Mouse (Mus musculus) liver, embryonic 14.5 days (tissue): ENCODE data around the gene Adat3. TPM values are rescaled to one million over a fixed set of nuclear protein-coding genes. Genes with fewer than 3 reads are reported as not detected.

ENCODE experiments used
- ATAC-seq: fragments of 200-750 bp; cut with Nextera tagmentation; 2 replicates; pipeline ENCODE4 v1.8.0; 2017; ENCODE audit warnings: moderate number of reproducible peaks, mild to moderate bottlenecking, moderate library complexity; ENCODE audit not compliant: insufficient read depth
- DNase-seq, 3 experiments: peaks; one replicate each; pipeline ENCODE4 v3.0.0-alpha.2; 2012 to 2013; ENCODE audit warnings: low read depth in 3 of 3, low spot score in 3 of 3
- H3K27ac ChIP-seq: fragments of 300-500 bp; sonication (generic); 2 replicates; pipeline ENCODE4 v1.5.1; 2014; ENCODE audit warnings: moderate library complexity, mild to moderate bottlenecking, control low read depth, inconsistent platforms
- H3K27me3 ChIP-seq: fragments of 300-500 bp; sonication (generic); 2 replicates; pipeline ENCODE4 v1.6.1; 2014; ENCODE audit warnings: mild to moderate bottlenecking, low read length, moderate library complexity; ENCODE audit not compliant: control insufficient read depth, insufficient read depth
- H3K36me3 ChIP-seq: fragments of 300-500 bp; sonication (generic); replicated peaks from 2 replicates; pipeline ENCODE4 v1.6.1; 2014; ENCODE audit warnings: low read depth; ENCODE audit not compliant: control insufficient read depth, insufficient read depth
- H3K4me1 ChIP-seq, 2 experiments: fragments of 200-500 bp in 1 of 2; fragments of 300-500 bp in 1 of 2; sonication (generic) in 1 of 2; replicated peaks; 2 replicates each; pipeline ENCODE4 v1.6.1; 2012 to 2014; ENCODE audit warnings: antibody characterized with exemption in 1 of 2, inconsistent platforms in 1 of 2, low read length in 1 of 2; ENCODE audit not compliant: control insufficient read depth in 2 of 2, insufficient read depth in 2 of 2
- H3K4me2 ChIP-seq: fragments of 300-500 bp; sonication (generic); 2 replicates; pipeline ENCODE4 v1.6.1; 2014; ENCODE audit warnings: low read depth, mild to moderate bottlenecking, control low read depth, moderate library complexity
- H3K4me3 ChIP-seq, 2 experiments: fragments of 200-500 bp in 1 of 2; fragments of 300-500 bp in 1 of 2; sonication (generic) in 1 of 2; 2 replicates each; pipeline ENCODE4 v1.5.1; 2012 to 2014; ENCODE audit warnings: low read depth in 2 of 2, low read length in 2 of 2, mild to moderate bottlenecking in 2 of 2, control low read depth in 1 of 2, inconsistent platforms in 1 of 2, moderate library complexity in 1 of 2; ENCODE audit not compliant: insufficient read depth in 1 of 2
- H3K9ac ChIP-seq: fragments of 300-500 bp; sonication (generic); replicated peaks from 2 replicates; pipeline ENCODE4 v1.6.1; 2014; ENCODE audit warnings: mild to moderate bottlenecking, control low read depth, moderate library complexity
- H3K9me3 ChIP-seq: fragments of 300-500 bp; sonication (generic); 2 replicates; pipeline ENCODE4 v1.6.1; 2016; ENCODE audit warnings: low read length, mixed read lengths; ENCODE audit not compliant: control insufficient read depth
- CTCF ChIP-seq: IDR thresholded peaks from 2 replicates; pipeline ENCODE4 v1.5.1; 2016; ENCODE audit warnings: antibody characterized with exemption, low read depth, control low read depth
- EP300 ChIP-seq: IDR thresholded peaks from 2 replicates; pipeline ENCODE4 v1.6.1; 2016; ENCODE audit warnings: antibody characterized with exemption, low read depth
- WGBS: fragments of 180-500 bp; shearing (Covaris S2); extraction: QIAGEN DNeasy Blood & Tissue Kit; methylation state at CpG from one replicate; pipeline ENCODE4 v1.1.7; 2014; ENCODE audit not compliant: insufficient replicate concordance; 5-methylcytosine and 5-hydroxymethylcytosine counted together
- polyA plus RNA-seq, 2 experiments: library from polyadenylated mRNA; depleted of rRNA in 1 of 2; stranded (reverse) in 1 of 2; unstranded in 1 of 2; fragments of >200 nt; fragmentation: Nextera tagmentation in 1 of 2; extraction: Ambion mirVana in 1 of 2; gene quantifications; 2 replicates each; pipeline versions ENCODE4 v1.2.1 to v1.2.3; 2012 to 2014

Adat3 gene
- polyA plus RNA-seq, 2 experiments, result 4.9 to 6.3 TPM

GRCm38 (mm10) chr10:80569664-80570066 is 33.0 kb upstream of the Adat3 start:
- H3K4me1 ChIP-seq, result peaks cover 46 to 51% of the 10 kb centered on the region in 2 experiments
- WGBS, result 8% methylated on average over 10 of the region's 10 CpGs
- peak overlapping the region; percentile 87 for H3K9ac ChIP-seq
- TF ChIP-seq EP300, result no peak
- no peak for TF ChIP-seq CTCF
- H3K36me3 ChIP-seq, result peaks cover 20% of the 10 kb centered on the region
- ATAC-seq (peak; percentile 73), DNase-seq (peak; percentile 86 to 87 (median 86))
- H3K4me2 ChIP-seq, result peak overlapping the region; percentile 77
- H3K4me3 ChIP-seq, result peak overlapping the region; percentile 69 to 90
- H3K9me3 ChIP-seq, result no peaks in the 10 kb centered on the region
- H3K27ac ChIP-seq, result peak overlapping the region; percentile 99
- no peaks in the 10 kb centered on the region for H3K27me3 ChIP-seq

GRCm38 (mm10) chr10:80570419-80570818 is 32.3 kb upstream of the Adat3 start:
- peak overlapping the region; percentile 77 for H3K4me2 ChIP-seq
- peak overlapping the region; percentile 99 for H3K27ac ChIP-seq
- TF ChIP-seq CTCF (no peak), EP300 (no peak)
- peak overlapping the region; percentile 87 for H3K9ac ChIP-seq
- peaks cover 54 to 59% of the 10 kb centered on the region in 2 experiments for H3K4me1 ChIP-seq
- H3K36me3 ChIP-seq, result peaks cover 21% of the 10 kb centered on the region
- no peaks in the 10 kb centered on the region for H3K27me3 ChIP-seq
- DNase-seq, result no peak
- ATAC-seq, result peak; percentile 5; the same call in 1 of the 2 replicates
- H3K9me3 ChIP-seq, result no peaks in the 10 kb centered on the region
- 21% methylated on average over 10 of the region's 10 CpGs for WGBS
- peak overlapping the region; percentile 69 to 90 for H3K4me3 ChIP-seq

- peaks cover 18% of the 10 kb centered on the region for H3K36me3 ChIP-seq
- no peaks in the 10 kb centered on the region for H3K27me3 ChIP-seq
- no peaks in the 10 kb centered on the region for H3K9me3 ChIP-seq
- peak overlapping the region; percentile 77 for H3K4me2 ChIP-seq
- ATAC-seq, result peak; percentile 51
- peaks cover 57 to 64% of the 10 kb centered on the region in 2 experiments for H3K4me1 ChIP-seq
- peak overlapping the region; percentile 87 for H3K9ac ChIP-seq
- peak overlapping the region; percentile 69 to 90 for H3K4me3 ChIP-seq
- no peak for DNase-seq
- peak overlapping the region; percentile 99 for H3K27ac ChIP-seq
- TF ChIP-seq EP300 (no peak), CTCF (peak; percentile 35)
- WGBS, result 9% methylated on average over 30 of the region's 30 CpGs
These were observed 31.5 kb upstream of the Adat3 start for GRCm38 (mm10) chr10:80570871-80571836.

GRCm38 (mm10) chr10:80572477-80572876 is 30.2 kb upstream of the Adat3 start:
- Histone ChIP-seq H3K4me2 (peak overlapping the region; percentile 77), H3K27me3 (no peaks in the 10 kb centered on the region), H3K9ac (peak overlapping the region; percentile 87), H3K36me3 (peaks cover 18% of the 10 kb centered on the region), H3K27ac (peak overlapping the region; percentile 99), H3K4me1 (peaks cover 54 to 60% of the 10 kb centered on the region in 2 experiments), H3K9me3 (no peaks in the 10 kb centered on the region), H3K4me3 (peak overlapping the region; percentile 69 to 90)
- DNase-seq (peak; percentile 77 to 81 (median 79)), ATAC-seq (peak; percentile 45)
- 19% methylated on average over 2 of the region's 2 CpGs for WGBS
- TF ChIP-seq EP300, result no peak
- TF ChIP-seq CTCF, result no peak

GRCm38 (mm10) chr10:80573944-80574343 is 28.7 kb upstream of the Adat3 start:
- WGBS, result 50% methylated on average over 9 of the region's 9 CpGs
- peaks cover 56 to 68% of the 10 kb centered on the region in 2 experiments for H3K4me1 ChIP-seq

More at GRCm38 (mm10) chr10:80573944-80574343, 28.7 kb upstream of the Adat3 start:
- peak overlapping the region; percentile 17 to 69 for H3K4me3 ChIP-seq
- ATAC-seq, result no peak
- H3K9me3 ChIP-seq, result no peaks in the 10 kb centered on the region
- no peaks in the 10 kb centered on the region for H3K27me3 ChIP-seq
- H3K4me2 ChIP-seq, result peak overlapping the region; percentile 77
- H3K9ac ChIP-seq, result peak overlapping the region; percentile 87
- peaks cover 4% of the 10 kb centered on the region; the same call in 1 of the 2 replicates for H3K36me3 ChIP-seq
- TF ChIP-seq CTCF, result no peak
- TF ChIP-seq EP300, result no peak
- DNase-seq, result no peak
- peak overlapping the region; percentile 99 for H3K27ac ChIP-seq
